Mouse (Mus musculus): Measurements from ENCODE around the gene Scn9a. TPM values are rescaled to one million over a fixed set of nuclear protein-coding genes. Genes with fewer than 3 reads are reported as not detected.
A peak's percentile ranks its signal among the peaks of the same experiment; 100 is the strongest.

Gene Scn9a
- polyA plus RNA-seq, 1 experiment from 2014 or later: 7.3 TPM

DNA sequence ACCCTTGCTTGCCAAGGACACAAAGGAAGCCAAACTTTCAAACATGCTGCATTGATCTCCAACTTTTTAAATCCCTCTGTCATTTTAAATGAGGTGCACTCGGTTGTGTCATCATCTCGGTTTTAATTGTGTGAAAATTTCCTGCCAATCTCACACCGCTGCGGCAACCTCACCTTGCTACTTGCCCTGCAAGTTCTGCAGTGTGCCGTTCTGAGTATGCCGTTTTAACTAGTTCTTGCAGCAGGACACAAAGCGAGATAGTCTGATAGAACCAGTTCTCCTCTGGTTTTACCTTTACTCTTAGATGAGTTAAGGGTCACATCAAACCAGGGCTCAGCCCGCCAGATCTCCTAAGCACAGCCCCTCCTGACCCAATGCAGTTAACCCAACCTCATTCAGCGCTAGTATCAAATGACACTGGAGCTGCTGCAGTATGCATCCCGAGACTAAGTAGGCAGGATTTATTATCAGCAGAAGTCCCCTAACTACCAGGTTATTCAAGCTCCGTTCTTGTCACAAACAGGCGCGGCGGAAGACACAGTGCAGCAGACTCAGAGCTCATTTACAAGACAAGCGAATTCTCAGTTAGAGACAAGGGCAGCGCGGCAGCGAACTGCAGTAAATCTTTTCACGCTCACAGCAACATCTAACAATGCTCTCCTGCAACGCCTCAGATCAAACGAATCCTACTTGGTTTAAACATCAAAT lies 194.8 kb downstream of the Scn9a start:
- Histone ChIP-seq H3K36me3 (no peaks in the 10 kb centered on the region), H3K27ac (no peak overlapping the region), H3K4me3 (peak overlapping the region; percentile 35), H3K9me3 (replicated peaks) (no peaks in the 10 kb centered on the region), H3K4me1 (peaks cover 11% of the 10 kb centered on the region), H3K9ac (0 out of 2 replicates have a peak overlapping the region, but pooled peaks have one; percentile 33), H3K4me2 (replicated peaks) (peak overlapping the region; percentile 63), H3K27me3 (no peaks in the 10 kb centered on the region)
- ATAC-seq (ENCODE audit: low FRiP score): peak; percentile 69
- 7% methylated on average over 21 of the region's 21 CpGs for WGBS

DNA sequence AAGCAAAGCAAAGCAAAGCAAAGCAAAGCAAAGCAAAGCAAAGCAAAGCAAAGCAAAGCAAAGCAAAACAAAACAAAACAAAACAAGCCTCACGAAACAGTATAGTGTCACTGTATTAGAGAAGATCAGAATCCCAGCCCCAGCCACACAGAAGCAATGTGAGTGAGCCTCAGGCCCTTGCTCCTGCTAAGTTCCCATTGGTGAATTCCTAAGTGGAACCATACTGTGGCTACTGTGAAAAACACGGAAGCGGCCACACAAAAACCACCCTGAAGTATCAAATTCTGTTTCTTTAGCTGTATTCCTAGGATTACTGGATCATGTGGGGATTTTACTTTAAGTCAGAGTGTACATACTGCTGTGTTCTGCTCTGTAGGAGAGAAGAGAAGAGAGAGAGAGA lies 198.5 kb downstream of the Scn9a start:
- WGBS: 42% methylated on average over 3 of the region's 3 CpGs
- ATAC-seq (ENCODE audit: low FRiP score): no peak
- H3K9ac ChIP-seq: no peak overlapping the region

More for the DNA sequence above, 198.5 kb downstream of the Scn9a start:
- no peaks in the 10 kb centered on the region for H3K9me3 ChIP-seq (replicated peaks)
- no peak overlapping the region for H3K4me2 ChIP-seq (replicated peaks)
- no peak overlapping the region for H3K4me3 ChIP-seq
- no peaks in the 10 kb centered on the region for H3K36me3 ChIP-seq
- H3K27me3 ChIP-seq: no peaks in the 10 kb centered on the region
- no peak overlapping the region for H3K27ac ChIP-seq
- peaks cover 11% of the 10 kb centered on the region for H3K4me1 ChIP-seq

Other genes starting within 250 kb of the Scn9a start
- gene Scn1a, start 194.1 kb downstream of the Scn9a start, polyA plus RNA-seq (2016; fragmentation: Nextera tagmentation; extraction: Ambion mirVana): 4.0 and 5.4 TPM in 2 replicates
- 0.87 and 1.3 TPM in 2 replicates for gene Scn7a, start 150.0 kb upstream of the Scn9a start, polyA plus RNA-seq (2016; fragmentation: Nextera tagmentation; extraction: Ambion mirVana)